Mouse (Mus musculus): ENCODE results near the gene Ube2c.

DNA sequence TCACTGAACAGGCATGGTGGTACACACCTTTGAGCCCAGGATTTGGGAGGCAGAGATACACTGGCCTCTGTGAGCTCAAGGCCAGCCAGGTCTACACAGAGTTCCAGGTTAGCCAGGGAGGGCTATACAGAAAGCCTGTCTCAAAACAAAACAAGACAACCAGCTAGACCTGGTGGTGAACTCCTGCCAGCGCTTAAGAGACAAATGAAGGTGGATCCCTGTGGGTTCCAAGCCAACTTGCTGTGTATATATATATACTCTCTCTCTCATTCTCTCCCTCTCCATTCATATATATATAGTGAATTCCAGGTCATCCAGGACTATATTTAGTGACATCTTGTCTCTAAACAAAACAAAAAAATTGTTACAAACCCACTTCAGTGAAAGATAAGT is 34.2 kb downstream of the Ube2c start:
- TF ChIP-seq GATA1 (IDR thresholded peaks at IDR 0.05; ENCODE audit: borderline replicate concordance, low read length), result no peak
- no peak for TF ChIP-seq FLI1 (IDR thresholded peaks at IDR 0.05; ENCODE audit: low read length)
